Mouse (Mus musculus) testis, adult 2 months (tissue): ENCODE data around the gene Smim20. TPM values are rescaled to one million over a fixed set of nuclear protein-coding genes. Genes with fewer than 3 reads are reported as not detected.

Source experiments
- H3K27ac ChIP-seq: fragments of 200-500 bp; 2 replicates; pipeline ENCODE4 v1.5.1; 2012; ENCODE audit warnings: low read depth, low read length; ENCODE audit not compliant: control insufficient read depth, insufficient read depth
- H3K27me3 ChIP-seq: fragments of 200-500 bp; 2 replicates; pipeline ENCODE4 v1.6.1; 2012; ENCODE audit warnings: mild to moderate bottlenecking, low read length, moderate library complexity; ENCODE audit not compliant: control insufficient read depth, insufficient read depth
- H3K36me3 ChIP-seq: fragments of 200-500 bp; 2 replicates; pipeline ENCODE4 v1.6.1; 2012; ENCODE audit warnings: mild to moderate bottlenecking, low read length; ENCODE audit not compliant: control insufficient read depth, insufficient read depth
- H3K4me1 ChIP-seq: fragments of 200-500 bp; 2 replicates; pipeline ENCODE4 v1.6.1; 2012; ENCODE audit warnings: low read length; ENCODE audit not compliant: control insufficient read depth, insufficient read depth
- H3K4me3 ChIP-seq: fragments of 200-500 bp; 2 replicates; pipeline ENCODE4 v1.5.1; 2012; ENCODE audit warnings: low read depth, mild to moderate bottlenecking, low read length, moderate library complexity, mixed read lengths; ENCODE audit not compliant: control insufficient read depth
- CTCF ChIP-seq: fragments of 200-500 bp; IDR thresholded peaks from 2 replicates; pipeline ENCODE4 v1.5.1; 2012; ENCODE audit warnings: low read depth, mild to moderate bottlenecking, inconsistent platforms, low read length, moderate library complexity; ENCODE audit not compliant: control insufficient read depth, insufficient read depth, insufficient replicate concordance
- POLR2A ChIP-seq: fragments of 200-500 bp; IDR thresholded peaks from 2 replicates; pipeline ENCODE4 v1.6.1; 2012; ENCODE audit warnings: low read depth, mild to moderate bottlenecking, inconsistent platforms, low read length, moderate library complexity; ENCODE audit not compliant: control insufficient read depth
- polyA plus RNA-seq: library from polyadenylated mRNA; depleted of rRNA; stranded (reverse); fragments of >200 nt; gene quantifications from 2 replicates; pipeline ENCODE4 v1.2.3, GENCODE M21; 2012

The Smim20 gene
- polyA plus RNA-seq, 1 experiment: 15.8 TPM

DNA sequence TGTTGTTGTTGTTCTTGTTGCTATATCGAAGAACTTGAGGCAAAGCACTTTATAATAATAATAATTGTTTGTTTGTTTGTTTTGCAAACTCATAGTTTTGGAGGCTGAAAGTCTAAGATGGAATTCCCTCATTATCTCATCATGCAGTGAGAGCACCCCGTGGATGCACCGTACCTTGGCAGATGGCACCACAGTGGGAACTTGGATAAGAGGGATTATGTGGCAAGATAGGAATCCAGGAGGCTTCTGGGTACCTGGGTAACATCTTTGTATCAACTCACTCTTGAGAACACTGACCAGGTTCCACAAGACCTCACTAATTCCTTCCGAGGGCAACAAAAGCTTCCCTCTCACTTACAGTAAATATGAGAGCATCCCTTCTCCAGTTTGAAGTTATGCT, 30.1 kb downstream of the Smim20 start:
- H3K27ac ChIP-seq: no peak overlapping the region
- TF ChIP-seq CTCF: no peak
- TF ChIP-seq POLR2A: no peak
- H3K4me3 ChIP-seq: no peak overlapping the region
- H3K36me3 ChIP-seq: no peaks in the 10 kb centered on the region
- H3K27me3 ChIP-seq: no peaks in the 10 kb centered on the region
- H3K4me1 ChIP-seq: no peaks in the 10 kb centered on the region

DNA sequence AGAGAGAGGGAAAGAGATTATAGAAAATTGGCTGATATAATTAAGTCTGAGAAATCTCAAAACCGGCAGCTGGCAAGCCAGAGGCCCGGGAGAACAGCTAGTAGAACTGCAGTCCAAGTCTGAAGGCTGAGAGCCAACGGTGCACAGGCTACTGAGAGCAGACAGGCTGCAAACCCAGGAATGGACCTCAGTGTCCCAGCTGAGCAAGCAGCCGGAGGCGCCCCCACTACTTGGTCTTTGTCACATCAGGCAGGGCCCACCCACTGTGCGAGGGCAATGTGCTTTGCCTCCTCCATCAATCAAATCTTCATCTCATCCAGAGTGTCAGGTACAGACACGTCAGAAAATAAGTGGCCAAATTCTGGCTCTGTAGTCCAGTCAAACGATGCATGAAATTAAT, 34.6 kb downstream of the Smim20 start:
- no peaks in the 10 kb centered on the region for H3K4me1 ChIP-seq
- no peak for TF ChIP-seq POLR2A
- TF ChIP-seq CTCF: no peak
- no peak overlapping the region for H3K27ac ChIP-seq
- H3K4me3 ChIP-seq: no peak overlapping the region
- H3K27me3 ChIP-seq: no peaks in the 10 kb centered on the region
- no peaks in the 10 kb centered on the region for H3K36me3 ChIP-seq

- Histone ChIP-seq H3K4me1 (no peaks in the 10 kb centered on the region), H3K27ac (no peak overlapping the region), H3K4me3 (no peak overlapping the region), H3K27me3 (no peaks in the 10 kb centered on the region), H3K36me3 (no peaks in the 10 kb centered on the region)
- TF ChIP-seq POLR2A (no peak), CTCF (no peak)
Measured at GRCm38 (mm10) chr5:53302895-53303670, 36.2 kb downstream of the Smim20 start.

GRCm38 (mm10) chr5:53303941-53304340, 37.1 kb downstream of the Smim20 start:
- TF ChIP-seq POLR2A (no peak), CTCF (no peak)
- H3K4me1 ChIP-seq: no peaks in the 10 kb centered on the region
- no peaks in the 10 kb centered on the region for H3K27me3 ChIP-seq
- no peaks in the 10 kb centered on the region for H3K36me3 ChIP-seq
- no peak overlapping the region for H3K4me3 ChIP-seq
- H3K27ac ChIP-seq: no peak overlapping the region

GRCm38 (mm10) chr5:53304936-53305335, 38.1 kb downstream of the Smim20 start:
- H3K4me3 ChIP-seq: no peak overlapping the region

GRCm38 (mm10) chr5:53306864-53307263, 40.0 kb downstream of the Smim20 start:
- Histone ChIP-seq H3K27me3 (no peaks in the 10 kb centered on the region), H3K27ac (no peak overlapping the region), H3K4me3 (no peak overlapping the region), H3K4me1 (no peaks in the 10 kb centered on the region), H3K36me3 (no peaks in the 10 kb centered on the region)
- TF ChIP-seq POLR2A (no peak), CTCF (no peak)

More at GRCm38 (mm10) chr5:53304936-53305335, 38.1 kb downstream of the Smim20 start:
- Histone ChIP-seq H3K4me1 (no peaks in the 10 kb centered on the region), H3K27ac (no peak overlapping the region), H3K27me3 (no peaks in the 10 kb centered on the region), H3K36me3 (no peaks in the 10 kb centered on the region)
- TF ChIP-seq CTCF (no peak), POLR2A (no peak)

DNA sequence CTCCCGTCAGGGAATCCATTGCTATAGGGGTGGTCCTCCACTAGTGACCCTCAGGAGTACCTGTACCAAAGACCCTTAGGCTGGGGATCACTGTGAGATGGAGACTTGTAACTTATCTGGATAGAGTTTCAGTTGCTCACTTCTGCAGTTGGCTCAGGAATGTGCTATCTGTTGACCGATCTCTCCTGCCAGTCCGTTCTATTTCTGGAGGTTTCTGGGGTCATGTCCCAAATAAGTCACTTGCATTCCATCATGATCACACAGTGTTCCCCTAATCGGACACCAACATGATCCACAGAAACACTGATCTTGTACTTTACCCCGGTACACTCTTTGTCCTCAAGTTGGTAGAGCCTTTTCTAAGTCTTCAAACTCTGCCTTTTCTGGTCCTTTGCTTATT, 40.6 kb downstream of the Smim20 start:
- Histone ChIP-seq H3K36me3 (no peaks in the 10 kb centered on the region), H3K4me3 (no peak overlapping the region)
- TF ChIP-seq POLR2A (no peak), CTCF (no peak)

More for the DNA sequence above, 40.6 kb downstream of the Smim20 start:
- no peaks in the 10 kb centered on the region for H3K4me1 ChIP-seq
- H3K27me3 ChIP-seq: no peaks in the 10 kb centered on the region
- no peak overlapping the region for H3K27ac ChIP-seq
